Mouse (Mus musculus) ES-E14 (cell line): ENCODE measurements around the gene Urad.

Experiments used
- HCFC1 ChIP-seq: IDR thresholded peaks from 2 replicates; pipeline ENCODE4 v1.6.1; 2012; ENCODE audit warnings: low read length, inconsistent platforms, borderline replicate concordance; ENCODE audit not compliant: insufficient read depth
- MAFK ChIP-seq: IDR thresholded peaks from 2 replicates; pipeline ENCODE4 v1.6.1; 2014; ENCODE audit warnings: mild to moderate bottlenecking, low read depth, low read length, inconsistent platforms; ENCODE audit not compliant: insufficient read depth
- ZNF384 ChIP-seq: IDR thresholded peaks from 2 replicates; pipeline ENCODE4 v1.6.1; 2012; ENCODE audit warnings: low read depth, low read length, inconsistent platforms

DNA sequence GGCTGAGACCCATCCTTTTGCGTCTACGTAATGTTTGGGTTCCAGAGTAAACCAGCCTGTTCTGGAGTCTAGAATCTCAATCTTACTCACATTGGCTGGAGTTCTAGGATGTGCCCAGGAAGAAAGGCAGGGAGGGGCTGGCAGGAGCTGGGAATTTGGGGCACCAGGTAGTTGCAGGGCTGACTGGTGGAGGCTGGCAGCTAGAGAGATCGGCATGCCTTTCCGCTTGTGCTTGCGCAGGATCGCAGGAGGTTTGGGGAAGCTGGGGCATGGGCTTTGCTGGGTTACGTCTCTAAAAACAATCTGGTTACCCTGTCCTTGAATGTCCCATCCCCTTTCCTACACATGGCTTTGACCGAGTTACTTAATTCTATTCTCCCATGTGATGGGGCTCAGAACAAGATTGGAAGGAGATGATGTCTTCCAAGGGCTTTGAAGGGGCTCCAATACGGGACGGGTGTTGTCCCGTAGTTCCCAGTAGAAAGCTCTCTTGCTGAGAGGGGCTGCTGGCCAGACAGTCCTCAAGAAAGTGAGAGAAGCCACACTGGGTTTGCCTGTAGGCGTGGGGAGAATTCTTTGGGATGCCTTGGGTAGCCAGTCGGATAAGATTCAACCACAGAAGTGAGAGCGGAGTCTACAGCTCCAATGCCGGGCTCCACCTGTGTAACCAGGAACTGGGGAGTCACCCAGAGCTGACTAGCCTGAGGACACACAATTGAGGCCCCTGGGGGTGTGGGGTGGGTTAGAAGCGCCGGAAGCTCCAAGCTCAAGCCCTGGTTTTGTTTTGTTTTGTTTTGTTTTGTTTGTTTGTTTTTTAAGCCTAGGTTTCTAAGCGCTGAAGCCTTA lies 45.3 kb downstream of the Urad start:
- TF ChIP-seq ZNF384, result no peak
- no peak for TF ChIP-seq MAFK
- no peak for TF ChIP-seq HCFC1
